Mouse (Mus musculus): ENCODE data around the gene Il4i1. TPM values are rescaled to one million over a fixed set of nuclear protein-coding genes. Genes with fewer than 3 reads are reported as not detected.

The Il4i1 gene
- polyA plus RNA-seq, 1 experiment from 2014 or later = 1.7 TPM

DNA sequence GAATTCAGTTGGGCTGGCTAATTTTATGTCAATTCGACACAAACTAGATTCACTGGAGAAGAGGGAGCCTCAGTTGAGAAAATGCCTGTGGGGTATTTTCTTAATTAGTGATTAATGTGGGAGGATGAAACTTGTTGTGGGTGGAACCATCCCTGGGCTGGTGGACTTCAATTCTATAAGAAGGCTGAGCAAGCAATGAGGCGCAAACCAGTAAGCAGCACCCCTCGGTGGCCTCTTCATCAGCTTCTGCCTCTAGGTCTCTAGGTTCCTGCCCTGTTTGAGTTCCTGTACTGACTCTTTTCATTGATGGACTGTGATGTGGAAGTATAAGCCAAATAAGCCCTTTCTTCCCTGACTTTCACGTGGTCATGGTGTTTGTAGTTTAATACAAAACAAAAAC lies 5.8 kb upstream of the Il4i1 start:
- no peaks in the 10 kb centered on the region for H3K9me3 ChIP-seq
- peaks cover 6% of the 10 kb centered on the region for H3K4me1 ChIP-seq
- no peak overlapping the region for H3K27ac ChIP-seq
- no peak overlapping the region for H3K9ac ChIP-seq
- no peak overlapping the region for H3K4me2 ChIP-seq
- peaks cover 22% of the 10 kb centered on the region for H3K36me3 ChIP-seq
- H3K27me3 ChIP-seq = no peaks in the 10 kb centered on the region
- H3K4me3 ChIP-seq = no peak overlapping the region
- WGBS = 82% methylated on average over 4 of the region's 4 CpGs
- no peak for ATAC-seq (ENCODE audit: insufficient number of reproducible peaks, insufficient read depth, low FRiP score, low TSS enrichment, low read depth)

DNA sequence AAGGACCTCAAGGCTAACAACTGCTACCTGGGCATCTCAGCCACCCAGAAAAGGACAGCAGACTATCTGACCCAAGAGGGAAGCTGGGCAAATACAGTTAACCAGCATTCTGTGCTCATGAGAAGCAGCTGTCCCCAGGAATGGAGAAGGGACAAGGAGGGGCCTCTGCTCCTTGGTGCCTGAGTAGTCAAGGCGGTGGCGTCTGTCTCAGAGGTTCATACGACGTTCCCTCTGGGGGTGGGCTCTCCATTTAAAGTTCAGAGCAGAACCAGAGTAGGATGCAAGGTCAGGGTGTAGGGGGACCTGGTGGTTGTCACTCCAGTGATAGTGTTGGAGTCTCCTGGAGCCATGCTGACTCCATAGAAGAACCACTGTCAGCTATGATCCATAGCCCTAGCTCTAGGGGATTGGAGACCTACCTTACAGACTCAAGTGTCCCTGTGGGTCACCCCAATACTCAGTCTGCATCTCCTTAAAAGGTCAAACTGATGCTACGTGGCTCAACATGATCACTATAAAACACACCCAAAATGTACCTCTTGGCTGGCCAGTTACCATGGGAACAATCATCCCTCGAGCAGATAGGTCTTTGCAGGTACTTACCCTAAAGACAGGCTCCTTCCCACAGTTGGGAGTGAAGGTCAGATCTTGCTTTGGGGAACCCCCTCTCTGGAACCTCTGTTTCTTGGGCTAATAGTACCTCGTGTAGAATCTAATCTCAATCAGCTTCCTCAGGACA lies 5.2 kb upstream of the Il4i1 start:
- H3K4me3 ChIP-seq = no peak overlapping the region
- H3K4me1 ChIP-seq = peaks cover 6% of the 10 kb centered on the region
- no peak overlapping the region for H3K27ac ChIP-seq
- H3K9me3 ChIP-seq = no peaks in the 10 kb centered on the region
- no peak overlapping the region for H3K4me2 ChIP-seq
- H3K9ac ChIP-seq = no peak overlapping the region
- ATAC-seq (ENCODE audit: insufficient number of reproducible peaks, insufficient read depth, low FRiP score, low TSS enrichment, low read depth) = no peak
- H3K27me3 ChIP-seq = no peaks in the 10 kb centered on the region
- H3K36me3 ChIP-seq = peaks cover 22% of the 10 kb centered on the region
- 86% methylated on average over 7 of the region's 7 CpGs for WGBS

DNA sequence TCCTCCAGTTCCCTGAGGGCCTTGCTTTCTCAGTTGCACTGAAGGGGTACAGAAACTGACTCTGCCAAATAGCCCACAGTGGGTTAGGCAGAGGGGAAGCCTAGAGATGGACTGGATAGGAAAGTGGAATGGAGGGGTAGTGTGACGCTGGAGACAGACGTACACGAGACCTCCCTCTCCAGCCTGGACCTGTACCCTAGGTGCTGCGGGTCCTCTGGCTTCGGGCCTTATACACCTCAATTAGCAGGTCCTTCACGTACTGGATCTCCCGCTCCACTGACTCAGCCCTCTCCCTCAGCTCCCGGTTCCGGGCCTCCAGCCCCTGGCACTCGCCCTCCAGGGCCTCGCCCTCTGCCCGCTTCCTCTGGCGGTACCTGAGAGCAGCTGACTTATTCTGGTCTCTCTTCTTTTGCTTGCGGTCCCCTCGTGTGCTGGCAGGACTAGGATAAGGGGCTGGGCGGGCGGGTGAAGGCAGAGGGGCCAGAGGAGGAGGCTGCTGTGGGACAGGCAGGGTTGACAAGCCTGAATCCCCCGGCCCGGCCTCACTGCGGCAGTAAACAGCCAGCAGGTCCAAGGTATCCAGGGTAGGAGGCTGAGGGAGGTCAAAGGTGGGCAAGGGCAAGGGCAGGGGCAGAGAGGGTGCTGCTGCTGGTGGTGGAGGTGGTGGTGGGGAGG lies 3.4 kb upstream of the Il4i1 start:
- H3K9me3 ChIP-seq = no peaks in the 10 kb centered on the region
- no peaks in the 10 kb centered on the region for H3K27me3 ChIP-seq
- peaks cover 22% of the 10 kb centered on the region for H3K36me3 ChIP-seq
- WGBS = 88% methylated on average over 20 of the region's 20 CpGs
- H3K9ac ChIP-seq = no peak overlapping the region
- peaks cover 13% of the 10 kb centered on the region for H3K4me1 ChIP-seq
- H3K27ac ChIP-seq = no peak overlapping the region
- ATAC-seq (ENCODE audit: insufficient number of reproducible peaks, insufficient read depth, low FRiP score, low TSS enrichment, low read depth) = no peak
- no peak overlapping the region for H3K4me3 ChIP-seq
- H3K4me2 ChIP-seq = no peak overlapping the region

- H3K27ac ChIP-seq = no peak overlapping the region
- H3K4me2 ChIP-seq = 0 out of 2 replicates have a peak overlapping the region, but pooled peaks have one; percentile 73
- H3K9me3 ChIP-seq = no peaks in the 10 kb centered on the region
- no peak for ATAC-seq (ENCODE audit: insufficient number of reproducible peaks, insufficient read depth, low FRiP score, low TSS enrichment, low read depth)
- H3K27me3 ChIP-seq = no peaks in the 10 kb centered on the region
- H3K9ac ChIP-seq = no peak overlapping the region
- 91% methylated on average over 3 of the region's 3 CpGs for WGBS
- H3K4me3 ChIP-seq = no peak overlapping the region
- peaks cover 22% of the 10 kb centered on the region for H3K36me3 ChIP-seq
- H3K4me1 ChIP-seq = peaks cover 25% of the 10 kb centered on the region
Measured at GRCm38 (mm10) chr7:44813985-44814384, 2.2 kb upstream of the Il4i1 start.

DNA sequence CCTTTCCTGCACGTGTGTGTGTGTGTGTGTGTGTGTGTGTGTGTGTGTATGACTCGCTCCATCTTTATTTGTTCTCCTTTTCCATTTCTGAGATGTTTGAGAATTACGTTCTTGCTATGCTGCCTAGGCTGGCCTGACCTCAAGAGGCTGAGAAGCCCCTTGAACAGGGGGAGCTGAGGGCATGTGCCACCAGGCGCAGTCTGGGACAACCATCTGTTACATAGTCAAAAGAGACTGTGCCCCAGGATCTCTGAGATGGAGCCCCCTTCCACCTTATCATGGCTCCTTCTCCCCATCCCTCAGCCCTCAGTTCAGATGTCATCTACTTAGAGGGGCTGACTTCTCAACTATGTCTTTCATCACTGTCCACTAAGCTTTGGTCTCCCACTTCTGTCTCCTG lies 1.8 kb upstream of the Il4i1 start:
- Histone ChIP-seq H3K9me3 (no peaks in the 10 kb centered on the region), H3K27me3 (no peaks in the 10 kb centered on the region), H3K27ac (no peak overlapping the region), H3K4me3 (no peak overlapping the region), H3K36me3 (peaks cover 22% of the 10 kb centered on the region), H3K4me2 (peak overlapping the region; percentile 73; the same call in 1 of the 2 replicates), H3K9ac (no peak overlapping the region), H3K4me1 (peaks cover 29% of the 10 kb centered on the region)
- WGBS = 89% methylated on average over 4 of the region's 4 CpGs
- no peak for ATAC-seq (ENCODE audit: insufficient number of reproducible peaks, insufficient read depth, low FRiP score, low TSS enrichment, low read depth)

GRCm38 (mm10) chr7:44814952-44815553 lies 1.1 kb upstream of the Il4i1 start:
- 39% methylated on average over 14 of the region's 14 CpGs for WGBS
- Histone ChIP-seq H3K36me3 (peaks cover 22% of the 10 kb centered on the region), H3K4me3 (peak overlapping the region; percentile 73), H3K4me2 (peak overlapping the region; percentile 73), H3K9ac (peak overlapping the region; percentile 97), H3K27ac (peak overlapping the region; percentile 96), H3K27me3 (no peaks in the 10 kb centered on the region), H3K9me3 (no peaks in the 10 kb centered on the region), H3K4me1 (peaks cover 35% of the 10 kb centered on the region)
- no peak for ATAC-seq (ENCODE audit: insufficient number of reproducible peaks, insufficient read depth, low FRiP score, low TSS enrichment, low read depth)

DNA sequence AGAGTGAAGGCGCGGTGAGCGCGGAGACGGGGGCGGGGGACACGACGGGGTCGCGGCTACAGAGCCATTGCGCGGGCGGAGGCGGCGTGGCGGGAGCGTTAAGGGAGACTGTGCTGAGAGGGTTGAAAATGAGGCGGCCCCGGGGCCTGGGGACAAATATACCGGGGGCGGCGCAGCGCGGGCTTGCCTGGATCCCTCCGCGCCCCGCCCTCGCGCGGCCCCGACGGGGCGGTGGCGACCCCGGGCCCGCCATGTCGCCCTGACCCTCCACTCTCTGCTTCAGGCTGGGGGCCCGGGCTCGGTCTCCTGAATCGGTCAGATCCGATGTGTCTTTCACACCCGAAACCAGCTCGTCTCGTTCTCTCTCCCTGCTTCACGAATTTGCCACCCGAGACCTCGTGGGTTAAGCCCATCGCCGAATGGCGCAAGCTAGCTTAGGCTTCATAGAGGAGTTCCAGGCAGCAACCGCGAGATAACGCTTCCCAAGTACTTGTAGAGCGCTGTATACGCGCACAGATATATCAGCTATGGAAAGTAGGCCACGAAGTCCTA lies 359 bp downstream of the Il4i1 start, which contains the start of gene Atf5:
Gene Atf5, minus strand, starts transcription at position 189 of the 552 bp plus-strand sequence.
- Histone ChIP-seq H3K27me3 (no peaks in the 10 kb centered on the region), H3K36me3 (peaks cover 14% of the 10 kb centered on the region), H3K9me3 (no peaks in the 10 kb centered on the region), H3K4me1 (peaks cover 49% of the 10 kb centered on the region), H3K4me3 (peak within 1 kb of the TSS; percentile 73), H3K27ac (peak within 1 kb of the TSS; percentile 96), H3K4me2 (peak within 1 kb of the TSS; percentile 73), H3K9ac (peak within 1 kb of the TSS; percentile 97)
- 0 out of 2 replicates have a peak, but pooled peaks have one; percentile 0 for ATAC-seq (ENCODE audit: insufficient number of reproducible peaks, insufficient read depth, low FRiP score, low TSS enrichment, low read depth)
- under 1% methylated on average over 57 of the region's 57 CpGs for WGBS

GRCm38 (mm10) chr7:44817441-44817840 lies 1.3 kb downstream of the Il4i1 start:
- no peaks in the 10 kb centered on the region for H3K27me3 ChIP-seq
- peaks cover 51% of the 10 kb centered on the region for H3K4me1 ChIP-seq
- peak overlapping the region; percentile 73 for H3K4me3 ChIP-seq
- H3K4me2 ChIP-seq = peak overlapping the region; percentile 73
- peak overlapping the region; percentile 97 for H3K9ac ChIP-seq
- 0 out of 2 replicates have a peak overlapping the region, but pooled peaks have one; percentile 96 for H3K27ac ChIP-seq
- peaks cover 6% of the 10 kb centered on the region for H3K36me3 ChIP-seq
- ATAC-seq (ENCODE audit: insufficient number of reproducible peaks, insufficient read depth, low FRiP score, low TSS enrichment, low read depth) = no peak
- H3K9me3 ChIP-seq = no peaks in the 10 kb centered on the region
- 24% methylated on average over 3 of the region's 3 CpGs for WGBS

DNA sequence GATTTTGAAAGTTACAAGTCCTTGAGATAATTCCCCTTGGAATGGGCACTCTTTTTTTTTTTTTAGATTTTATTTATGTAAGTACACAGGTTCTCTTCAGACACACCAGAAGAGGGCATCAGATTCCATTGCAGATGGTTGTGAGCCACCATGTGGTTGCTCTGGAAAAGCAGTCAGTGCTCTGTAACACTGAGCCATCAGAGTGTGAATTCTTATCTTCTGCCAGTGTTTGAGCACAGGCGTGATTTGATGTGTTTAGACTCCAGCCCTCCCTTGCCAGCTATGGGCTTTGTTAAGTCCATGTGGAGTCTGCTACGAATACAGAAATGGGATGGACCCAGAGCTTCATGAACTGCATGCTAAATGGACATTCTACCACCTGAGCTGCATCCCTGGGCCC lies 2.0 kb downstream of the Il4i1 start:
- no peaks in the 10 kb centered on the region for H3K9me3 ChIP-seq
- peak overlapping the region; percentile 40 for H3K27ac ChIP-seq
- 55% methylated on average over 2 of the region's 2 CpGs for WGBS
- H3K9ac ChIP-seq = peak overlapping the region; percentile 97
- peak overlapping the region; percentile 73 for H3K4me2 ChIP-seq
- H3K36me3 ChIP-seq = no peaks in the 10 kb centered on the region; the same call in 1 of the 2 replicates
- peaks cover 58% of the 10 kb centered on the region for H3K4me1 ChIP-seq
- ATAC-seq (ENCODE audit: insufficient number of reproducible peaks, insufficient read depth, low FRiP score, low TSS enrichment, low read depth) = no peak
- peak overlapping the region; percentile 73 for H3K4me3 ChIP-seq
- no peaks in the 10 kb centered on the region for H3K27me3 ChIP-seq

DNA sequence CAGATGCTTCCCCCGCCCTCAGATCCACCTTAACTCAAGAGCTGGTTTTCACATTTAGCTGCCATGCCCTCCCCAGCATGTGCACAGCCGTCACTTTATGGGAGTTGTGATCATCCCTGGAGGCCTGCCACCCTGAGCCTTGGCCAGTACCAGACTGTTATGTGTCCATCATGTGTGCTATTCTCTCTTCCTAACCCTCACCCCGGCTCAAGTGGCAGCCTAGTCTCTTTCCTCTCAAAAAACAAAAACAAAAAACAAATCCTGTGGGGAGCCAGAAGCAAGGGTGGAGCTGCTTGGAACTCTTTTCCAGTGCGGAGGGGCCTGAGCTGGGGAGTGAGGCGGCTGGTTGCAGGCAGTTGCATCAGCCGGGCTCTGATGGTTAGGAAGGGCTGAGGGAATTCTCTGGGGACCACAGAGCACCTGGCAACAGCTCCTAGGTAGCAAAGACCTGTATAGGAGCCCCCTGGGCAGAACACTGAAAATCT lies 2.6 kb downstream of the Il4i1 start:
- no peaks in the 10 kb centered on the region for H3K36me3 ChIP-seq
- peaks cover 64% of the 10 kb centered on the region for H3K4me1 ChIP-seq
- 42% methylated on average over 6 of the region's 6 CpGs for WGBS
- H3K4me2 ChIP-seq = peak overlapping the region; percentile 73
- H3K4me3 ChIP-seq = peak overlapping the region; percentile 73
- ATAC-seq (ENCODE audit: insufficient number of reproducible peaks, insufficient read depth, low FRiP score, low TSS enrichment, low read depth) = no peak
- H3K27me3 ChIP-seq = no peaks in the 10 kb centered on the region
- H3K9me3 ChIP-seq = no peaks in the 10 kb centered on the region
- H3K27ac ChIP-seq = peak overlapping the region; percentile 40
- H3K9ac ChIP-seq = peak overlapping the region; percentile 97

DNA sequence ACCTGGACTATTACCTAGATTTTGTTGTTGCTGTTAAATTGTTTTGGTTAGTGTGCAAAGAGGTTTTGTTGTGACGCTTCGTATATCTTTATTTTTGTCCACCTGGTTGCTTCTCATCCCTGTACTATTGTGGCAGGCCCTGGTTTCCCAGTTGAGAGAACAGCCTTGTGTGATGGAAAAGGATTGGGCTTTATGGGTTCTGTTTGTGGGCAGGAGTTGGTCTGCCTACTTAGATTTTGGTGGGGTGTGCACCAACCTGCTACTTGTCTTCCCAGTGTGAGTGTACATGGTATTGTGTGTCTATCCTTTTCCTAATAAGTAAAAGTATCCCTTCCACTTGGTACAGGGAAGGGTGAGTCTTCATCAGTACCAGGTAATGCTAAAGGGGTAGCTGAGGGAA lies 3.2 kb downstream of the Il4i1 start:
- 90% methylated on average over 2 of the region's 2 CpGs for WGBS
- Histone ChIP-seq H3K4me2 (peak overlapping the region; percentile 73), H3K27me3 (no peaks in the 10 kb centered on the region), H3K9ac (peak overlapping the region; percentile 97), H3K9me3 (no peaks in the 10 kb centered on the region), H3K4me3 (0 out of 2 replicates have a peak overlapping the region, but pooled peaks have one; percentile 73), H3K27ac (peak overlapping the region; percentile 40; the same call in 1 of the 2 replicates), H3K4me1 (peaks cover 69% of the 10 kb centered on the region), H3K36me3 (no peaks in the 10 kb centered on the region)
- ATAC-seq (ENCODE audit: insufficient number of reproducible peaks, insufficient read depth, low FRiP score, low TSS enrichment, low read depth) = no peak

All from embryonic facial prominence, embryonic 13.5 days (tissue).